8 mouse cellular contexts compared by ENCODE assay signal in genomic region chr1:82725875-82726185, GRCm38 (mm10). TPM values are rescaled to one million over a fixed set of nuclear protein-coding genes. Genes with fewer than 3 reads are reported as not detected.
DNase-seq lines count a peak whose midpoint lies in the region; ATAC-seq lines count a peak whose summit lies in the region.

No protein-coding gene starts in this region.

- H3K4me1 ChIP-seq in lung, embryonic 16.5 days (replicated peaks; ENCODE audit: control insufficient read depth, insufficient read depth, low read length), result peaks cover 8% of the 10 kb centered on the region
- peaks cover 12% of the 10 kb centered on the region for H3K4me1 ChIP-seq in embryonic facial prominence, embryonic 15.5 days
- H3K4me1 ChIP-seq in limb, embryonic 12.5 days (replicated peaks), result peaks cover 8% of the 10 kb centered on the region
- H3K4me1 ChIP-seq in stomach, embryonic 14.5 days (ENCODE audit: control insufficient read depth, insufficient read depth, low read length), result peaks cover 9% of the 10 kb centered on the region; the same call in 1 of the 2 replicates

- no peak overlapping the region for H3K27ac ChIP-seq in lung, embryonic 16.5 days (ENCODE audit: low read length)
- H3K27ac ChIP-seq in embryonic facial prominence, embryonic 15.5 days (replicated peaks), result no peak overlapping the region
- no peak overlapping the region for H3K27ac ChIP-seq in limb, embryonic 12.5 days
- H3K27ac ChIP-seq in stomach, embryonic 14.5 days (ENCODE audit: low read length), result no peak overlapping the region

- H3K36me3 ChIP-seq in lung, embryonic 16.5 days (ENCODE audit: control insufficient read depth, insufficient read depth, low read length), result peaks cover 19% of the 10 kb centered on the region
- H3K36me3 ChIP-seq in embryonic facial prominence, embryonic 15.5 days, result peaks cover 29% of the 10 kb centered on the region
- peaks cover 28% of the 10 kb centered on the region for H3K36me3 ChIP-seq in limb, embryonic 12.5 days
- peaks cover 17% of the 10 kb centered on the region; the same call in 1 of the 2 replicates for H3K36me3 ChIP-seq in stomach, embryonic 14.5 days (ENCODE audit: control insufficient read depth, insufficient read depth, low read length)

- peak overlapping the region; percentile 81 for H3K4me3 ChIP-seq in lung, embryonic 16.5 days (ENCODE audit: low read length)
- peak overlapping the region; percentile 91 for H3K4me3 ChIP-seq in embryonic facial prominence, embryonic 15.5 days (replicated peaks)
- H3K4me3 ChIP-seq in limb, embryonic 12.5 days (replicated peaks), result peak overlapping the region; percentile 82
- H3K4me3 ChIP-seq in stomach, embryonic 14.5 days (ENCODE audit: low read depth, low read length), result peak overlapping the region; percentile 89

- 39% methylated on average over 4 of the region's 4 CpGs for WGBS in lung, embryonic 16.5 days
- 53% methylated on average over 4 of the region's 4 CpGs for WGBS in embryonic facial prominence, embryonic 15.5 days
- WGBS in limb, embryonic 12.5 days, result 53% methylated on average over 4 of the region's 4 CpGs
- 50% methylated on average over 4 of the region's 4 CpGs for WGBS in stomach, embryonic 14.5 days

- H3K4me2 ChIP-seq in lung, embryonic 16.5 days (ENCODE audit: low read depth, low read length), result peak overlapping the region; percentile 87
- peak overlapping the region; percentile 87 for H3K4me2 ChIP-seq in embryonic facial prominence, embryonic 15.5 days (replicated peaks)
- H3K4me2 ChIP-seq in limb, embryonic 12.5 days, result peak overlapping the region; percentile 90
- H3K4me2 ChIP-seq in stomach, embryonic 14.5 days (replicated peaks; ENCODE audit: low read depth, low read length), result peak overlapping the region; percentile 80

- no peaks in the 10 kb centered on the region for H3K9me3 ChIP-seq in lung, embryonic 16.5 days (ENCODE audit: control insufficient read depth, low read length)
- H3K9me3 ChIP-seq in embryonic facial prominence, embryonic 15.5 days (replicated peaks), result no peaks in the 10 kb centered on the region
- H3K9me3 ChIP-seq in limb, embryonic 12.5 days, result no peaks in the 10 kb centered on the region
- no peaks in the 10 kb centered on the region for H3K9me3 ChIP-seq in stomach, embryonic 14.5 days (ENCODE audit: control insufficient read depth, low read depth, low read length)

- peaks cover 3% of the 10 kb centered on the region for H3K27me3 ChIP-seq in lung, embryonic 16.5 days (ENCODE audit: control insufficient read depth, insufficient read depth, low read depth, low read length)
- 0 out of 2 replicates have a peak, but pooled peaks cover 8% of the 10 kb centered on the region for H3K27me3 ChIP-seq in embryonic facial prominence, embryonic 15.5 days
- no peaks in the 10 kb centered on the region for H3K27me3 ChIP-seq in limb, embryonic 12.5 days
- no peaks in the 10 kb centered on the region for H3K27me3 ChIP-seq in stomach, embryonic 14.5 days (ENCODE audit: control insufficient read depth, insufficient read depth, low read length)

- DNase-seq in lung, adult 18-20 months, result no peak
- DNase-seq in spleen, adult 18-20 months, result no peak
- no peak for DNase-seq in adrenal gland, adult 2 months
- no peak for DNase-seq in adrenal gland, adult (ENCODE audit: inconsistent age in 2 of 2, low spot score in 1 of 2)

- peak overlapping the region; percentile 96 for H3K9ac ChIP-seq in lung, embryonic 16.5 days (ENCODE audit: low read length)
- peak overlapping the region; percentile 98; the same call in 1 of the 2 replicates for H3K9ac ChIP-seq in embryonic facial prominence, embryonic 15.5 days
- H3K9ac ChIP-seq in limb, embryonic 12.5 days (replicated peaks), result peak overlapping the region; percentile 94
- H3K9ac ChIP-seq in stomach, embryonic 14.5 days (replicated peaks; ENCODE audit: low read depth, low read length), result peak overlapping the region; percentile 89; the same call in 1 of the 2 replicates

- ATAC-seq in lung, embryonic 16.5 days (ENCODE audit: low read depth), result no peak
- ATAC-seq in embryonic facial prominence, embryonic 15.5 days (ENCODE audit: insufficient number of reproducible peaks, low FRiP score, low TSS enrichment, low read depth), result no peak
- no peak for ATAC-seq in limb, embryonic 12.5 days (ENCODE audit: insufficient number of reproducible peaks, insufficient read depth, low FRiP score, low TSS enrichment, low read depth)
- no peak for ATAC-seq in stomach, embryonic 14.5 days (ENCODE audit: insufficient number of reproducible peaks, insufficient read depth, low FRiP score, low read depth)

RNA-seq across cellular contexts. Expression of gene Mff, which starts 1.1 kb away (rescaled TPM):
- 196 and 200 TPM in 2 replicates for polyA plus RNA-seq in lung, embryonic 16.5 days (2015; fragmentation: Nextera tagmentation; extraction: Ambion mirVana)
- polyA plus RNA-seq in embryonic facial prominence, embryonic 15.5 days (2015; fragmentation: Nextera tagmentation; extraction: Ambion mirVana), result 186 and 200 TPM in 2 replicates
- polyA plus RNA-seq in limb, embryonic 12.5 days (2016; fragmentation: Nextera tagmentation; extraction: Ambion mirVana), result 210 and 228 TPM in 2 replicates
- 200 and 221 TPM in 2 replicates for polyA plus RNA-seq in stomach, embryonic 14.5 days (2014; fragmentation: Nextera tagmentation; extraction: Ambion mirVana)
- 100 to 1,000 TPM; 133 to 135 TPM for total RNA-seq in adrenal gland, adult 2 months (2021)
- polyA plus RNA-seq in adrenal gland, adult 2 months (2012; rRNA removed), result 242 and 318 TPM in 2 replicates

RNA-seq across cellular contexts. Expression of gene Tm4sf20, which starts 42.4 kb away (rescaled TPM):
- polyA plus RNA-seq in lung, embryonic 16.5 days (2015; fragmentation: Nextera tagmentation; extraction: Ambion mirVana), result not detected in 2 replicates
- polyA plus RNA-seq in embryonic facial prominence, embryonic 15.5 days (2015; fragmentation: Nextera tagmentation; extraction: Ambion mirVana), result 0.21 TPM in 1 of 2 replicates, not detected in the other
- 0.23 TPM in 1 of 2 replicates, not detected in the other for polyA plus RNA-seq in limb, embryonic 12.5 days (2016; fragmentation: Nextera tagmentation; extraction: Ambion mirVana)
- 5.2 and 5.8 TPM in 2 replicates for polyA plus RNA-seq in stomach, embryonic 14.5 days (2014; fragmentation: Nextera tagmentation; extraction: Ambion mirVana)
- not detected for total RNA-seq in adrenal gland, adult 2 months (2021)
- not detected in 2 replicates for polyA plus RNA-seq in adrenal gland, adult 2 months (2012; rRNA removed)

RNA-seq across cellular contexts. Expression of gene Gm47791, which starts 45.2 kb away (rescaled TPM):
- polyA plus RNA-seq in lung, embryonic 16.5 days (2015; fragmentation: Nextera tagmentation; extraction: Ambion mirVana), result not detected in 2 replicates
- polyA plus RNA-seq in embryonic facial prominence, embryonic 15.5 days (2015; fragmentation: Nextera tagmentation; extraction: Ambion mirVana), result 0.77 and 1.9 TPM in 2 replicates
- polyA plus RNA-seq in limb, embryonic 12.5 days (2016; fragmentation: Nextera tagmentation; extraction: Ambion mirVana), result not detected in 2 replicates
- not detected in 2 replicates for polyA plus RNA-seq in stomach, embryonic 14.5 days (2014; fragmentation: Nextera tagmentation; extraction: Ambion mirVana)
- total RNA-seq in adrenal gland, adult 2 months (2021), result not detected
- polyA plus RNA-seq in adrenal gland, adult 2 months (2012; rRNA removed), result not detected in 2 replicates
